Mouse (Mus musculus) E14TG2a.4 (cell line): ENCODE data around the gene Sorcs1.

Source experiments
- CTCF ChIP-seq: conservative IDR thresholded peaks from 2 replicates; pipeline ENCODE4 v1.5.1; 2014; ENCODE audit warnings: low read length
- NANOG ChIP-seq: IDR thresholded peaks from 2 replicates; pipeline ENCODE4 v1.6.1; 2014; ENCODE audit warnings: borderline replicate concordance, low read length, mixed read lengths
- POU5F1 ChIP-seq: IDR thresholded peaks from 2 replicates; pipeline ENCODE4 v1.6.1; 2014; ENCODE audit warnings: low read length, borderline replicate concordance

- TF ChIP-seq CTCF = no peak
- TF ChIP-seq NANOG = no peak
- TF ChIP-seq POU5F1 = no peak
These were observed 481.9 kb downstream of the Sorcs1 start for GRCm38 (mm10) chr19:50196592-50196991.
